Mouse (Mus musculus) heart, adult 2 months (tissue): Measurements from ENCODE around the gene Pola1. TPM values are rescaled to one million over a fixed set of nuclear protein-coding genes. Genes with fewer than 3 reads are reported as not detected.

ENCODE experiments used
- DNase-seq, 2 experiments: peaks; one replicate each; pipeline ENCODE4 v3.0.0; 2021
- H3K27ac ChIP-seq: fragments of 200-600 bp; 2 replicates; pipeline ENCODE4 v1.8.1; 2022
- H3K27me3 ChIP-seq: fragments of 200-500 bp; 2 replicates; pipeline ENCODE4 v1.6.1; 2012; ENCODE audit warnings: mild to moderate bottlenecking, low read length, inconsistent platforms, mixed read lengths; ENCODE audit not compliant: control insufficient read depth, insufficient read depth
- H3K36me3 ChIP-seq: fragments of 200-500 bp; 2 replicates; pipeline ENCODE4 v1.6.1; 2012; ENCODE audit warnings: low read length, inconsistent platforms; ENCODE audit not compliant: control insufficient read depth, insufficient read depth
- H3K4me1 ChIP-seq: fragments of 200-500 bp; 2 replicates; pipeline ENCODE4 v1.6.1; 2011; ENCODE audit warnings: low read length; ENCODE audit not compliant: control insufficient read depth, insufficient read depth
- H3K4me3 ChIP-seq: fragments of 200-600 bp; 2 replicates; pipeline ENCODE4 v1.8.1; 2022
- H3K79me2 ChIP-seq: fragments of 200-500 bp; replicated peaks from 2 replicates; pipeline ENCODE4 v1.6.1; 2012; ENCODE audit warnings: mild to moderate bottlenecking, inconsistent platforms, low read length, moderate library complexity, mixed read lengths; ENCODE audit not compliant: control insufficient read depth, insufficient read depth
- H3K9ac ChIP-seq: fragments of 200-500 bp; 2 replicates; pipeline ENCODE4 v1.6.1; 2012; ENCODE audit warnings: low read depth, mild to moderate bottlenecking, control low read depth, inconsistent platforms, low read length, mixed read lengths
- CTCF ChIP-seq: fragments of 200-600 bp; IDR thresholded peaks from 2 replicates; pipeline ENCODE4 v1.8.1; 2022; ENCODE audit warnings: antibody characterized with exemption, mild to moderate bottlenecking, moderate library complexity
- EP300 ChIP-seq: fragments of 200-500 bp; IDR thresholded peaks from 2 replicates; pipeline ENCODE4 v1.6.1; 2011; ENCODE audit warnings: low read depth, low read length, control low read depth; ENCODE audit not compliant: insufficient read depth
- POLR2A ChIP-seq: fragments of 200-500 bp; IDR thresholded peaks from 2 replicates; pipeline ENCODE4 v1.6.1; 2011; ENCODE audit warnings: mild to moderate bottlenecking, low read depth, low read length, control low read depth; ENCODE audit not compliant: insufficient read depth
- WGBS: fragments of 180-500 bp; shearing (Covaris S2); methylation state at CpG from one replicate; pipeline ENCODE4 v1.1.7; 2018; 5-methylcytosine and 5-hydroxymethylcytosine counted together
- intact Hi-C: fragments of 180-260 bp; cut with DNase I; formaldehyde crosslinking; loops from one replicate; pipeline ENCODE4 v1.15.1; 2025
- polyA plus RNA-seq: library from polyadenylated mRNA; depleted of rRNA; stranded (reverse); fragments of >200 nt; gene quantifications from 2 replicates; pipeline ENCODE4 v1.2.3, GENCODE M21; 2012
- total RNA-seq, 2 experiments: library from RNA; stranded (reverse); gene quantifications; 2 replicates each; pipeline ENCODE4 v1.2.3; 2021

Gene Pola1
- total and polyA plus RNA-seq, 3 experiments, result 0.43 to 6.0 (median 4.0) TPM

DNA sequence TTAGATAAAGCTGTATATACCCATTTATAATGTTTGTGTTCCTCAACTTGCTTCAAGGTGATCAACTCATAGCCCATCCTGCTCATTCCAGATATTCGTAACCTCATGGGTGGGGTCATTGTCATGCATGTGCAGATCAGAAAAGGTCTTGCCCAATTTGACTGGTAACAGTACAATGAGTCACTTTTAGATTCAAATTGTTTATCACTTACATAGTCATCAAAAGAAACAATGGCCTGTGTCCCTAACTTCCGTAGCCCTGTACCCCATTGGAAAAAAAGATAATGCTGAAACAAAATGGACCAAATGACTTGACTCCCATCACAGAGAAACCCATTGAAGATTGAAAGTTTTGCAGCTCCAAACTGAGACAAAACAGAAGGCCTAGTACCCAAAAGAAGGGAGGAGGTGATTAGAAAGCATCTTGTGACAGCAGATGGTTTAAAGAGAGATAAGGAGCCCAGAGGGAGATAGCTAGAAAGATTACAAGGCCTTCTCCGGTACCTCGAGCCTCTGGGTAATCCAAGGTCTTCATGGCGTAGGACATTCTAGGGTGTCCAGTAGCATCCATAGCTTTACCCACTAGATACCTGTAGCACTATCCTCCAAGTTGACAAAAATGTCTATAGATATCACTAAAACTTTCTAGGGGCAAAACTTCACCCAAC, 32.1 kb upstream of the Pola1 start:
- intact Hi-C loops, result no loop called here

DNA sequence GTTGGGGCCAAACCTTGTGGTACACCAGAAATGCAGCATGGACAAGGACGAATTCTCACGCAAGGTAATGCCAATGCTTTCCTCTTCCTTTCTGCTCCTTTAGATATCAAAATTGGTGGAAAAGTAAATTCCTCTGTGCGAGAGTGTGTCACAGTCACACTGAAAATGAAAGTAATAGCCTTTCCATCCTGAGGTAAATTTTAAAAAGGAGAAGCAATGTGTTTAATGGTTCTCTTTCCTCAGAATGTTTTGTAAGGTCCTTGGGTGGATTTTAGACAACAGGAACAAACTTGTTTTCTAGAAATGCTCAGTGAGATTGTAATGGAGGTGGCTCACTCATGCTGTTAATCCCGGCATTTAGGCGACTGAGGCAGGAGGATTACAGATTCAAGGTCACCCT, 23.2 kb upstream of the Pola1 start:
- no peaks in the 10 kb centered on the region for H3K36me3 ChIP-seq
- no peaks in the 10 kb centered on the region for H3K4me1 ChIP-seq
- WGBS, result 75% methylated on average over 5 of the region's 5 CpGs
- H3K27me3 ChIP-seq, result no peaks in the 10 kb centered on the region
- H3K4me3 ChIP-seq, result no peak overlapping the region
- H3K27ac ChIP-seq, result no peak overlapping the region
- DNase-seq, result no peak
- H3K79me2 ChIP-seq, result no peaks in the 10 kb centered on the region
- intact Hi-C loops, result no loop called here
- TF ChIP-seq CTCF, result no peak
- no peak for TF ChIP-seq POLR2A
- TF ChIP-seq EP300, result no peak
- H3K9ac ChIP-seq, result no peak overlapping the region

More for the DNA sequence above, 32.1 kb upstream of the Pola1 start:
- Histone ChIP-seq H3K4me3 (no peak overlapping the region), H3K27me3 (no peaks in the 10 kb centered on the region), H3K27ac (no peak overlapping the region), H3K4me1 (no peaks in the 10 kb centered on the region), H3K9ac (no peak overlapping the region), H3K79me2 (no peaks in the 10 kb centered on the region), H3K36me3 (no peaks in the 10 kb centered on the region)
- TF ChIP-seq CTCF (no peak), EP300 (no peak), POLR2A (no peak)
- WGBS, result 79% methylated on average over 5 of the region's 5 CpGs
- no peak for DNase-seq

DNA sequence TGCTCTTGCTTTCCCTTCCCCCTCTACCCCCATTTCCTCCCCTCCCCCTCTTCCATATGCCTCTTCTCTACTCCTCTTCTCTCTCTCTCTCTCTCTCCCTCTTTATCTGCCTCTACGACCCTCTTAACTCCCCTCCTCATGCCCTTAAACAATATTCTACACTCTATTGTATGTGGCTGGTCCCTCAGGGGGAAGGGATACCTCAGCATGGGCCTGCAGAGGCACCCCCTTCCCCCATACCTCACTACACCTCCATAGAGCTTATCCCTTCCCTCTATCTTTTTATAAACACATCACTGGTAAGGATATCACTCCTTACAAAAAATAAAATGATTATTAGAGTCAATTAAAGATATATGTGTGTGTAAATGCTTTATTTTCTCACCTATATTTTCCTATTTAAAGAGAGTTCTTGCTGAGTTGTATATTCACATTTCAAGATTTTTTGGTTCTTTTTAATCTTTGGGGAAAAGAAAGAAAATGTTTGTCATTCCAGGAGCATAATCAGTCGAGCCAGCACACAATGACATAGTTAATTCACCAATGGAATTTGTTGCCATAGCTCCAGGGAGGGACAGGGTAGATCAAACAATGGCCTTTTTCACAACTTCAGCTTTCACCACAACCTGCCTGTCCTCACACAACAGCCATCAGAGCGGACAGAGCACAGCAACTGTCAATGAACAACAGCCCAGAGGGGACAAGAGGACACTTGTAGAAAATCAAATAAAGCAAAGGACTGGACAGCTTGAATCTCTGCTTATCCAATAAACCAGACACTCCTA, 22.5 kb upstream of the Pola1 start, which contains the start of gene Pcyt1b:
TSS of gene Pcyt1b (plus strand) at position 646 of the 785 bp plus-strand sequence.
- Histone ChIP-seq H3K79me2 (no peaks in the 10 kb centered on the region), H3K4me1 (no peaks in the 10 kb centered on the region), H3K36me3 (no peaks in the 10 kb centered on the region), H3K27ac (no peak within 1 kb of the TSS), H3K4me3 (no peak within 1 kb of the TSS), H3K27me3 (no peaks in the 10 kb centered on the region), H3K9ac (no peak within 1 kb of the TSS)
- no peak for TF ChIP-seq POLR2A
- TF ChIP-seq CTCF, result no peak
- TF ChIP-seq EP300, result no peak
- WGBS, result 30% methylated on average over 3 of the region's 3 CpGs
- intact Hi-C loops, result no loop called here
- no peak for DNase-seq

DNA sequence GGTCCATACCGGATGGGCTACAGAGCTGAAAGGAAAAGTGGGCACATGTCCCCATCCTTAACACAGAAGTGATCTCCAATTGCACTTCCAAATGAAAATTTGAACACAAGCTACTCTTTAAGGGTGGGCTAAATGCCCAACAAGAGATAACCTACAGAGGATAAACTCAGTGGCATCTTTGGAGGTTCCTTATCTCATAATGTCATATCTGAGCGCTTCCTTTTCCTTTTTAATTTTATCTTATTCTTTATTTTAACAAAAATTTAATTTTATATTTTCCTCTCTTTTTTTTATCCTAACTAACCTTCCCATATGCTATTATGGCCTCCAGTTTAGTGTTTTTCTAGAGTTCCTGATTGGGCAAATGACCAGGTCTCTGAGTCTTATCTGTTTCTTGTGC, 18.8 kb upstream of the Pola1 start:
- Histone ChIP-seq H3K79me2 (no peaks in the 10 kb centered on the region), H3K36me3 (no peaks in the 10 kb centered on the region), H3K4me1 (no peaks in the 10 kb centered on the region), H3K9ac (no peak overlapping the region), H3K27me3 (no peaks in the 10 kb centered on the region), H3K4me3 (no peak overlapping the region), H3K27ac (no peak overlapping the region)
- no peak for DNase-seq
- 73% methylated on average over 2 of the region's 2 CpGs for WGBS
- TF ChIP-seq POLR2A (no peak), CTCF (no peak), EP300 (no peak)
- intact Hi-C loops, result no loop called here

DNA sequence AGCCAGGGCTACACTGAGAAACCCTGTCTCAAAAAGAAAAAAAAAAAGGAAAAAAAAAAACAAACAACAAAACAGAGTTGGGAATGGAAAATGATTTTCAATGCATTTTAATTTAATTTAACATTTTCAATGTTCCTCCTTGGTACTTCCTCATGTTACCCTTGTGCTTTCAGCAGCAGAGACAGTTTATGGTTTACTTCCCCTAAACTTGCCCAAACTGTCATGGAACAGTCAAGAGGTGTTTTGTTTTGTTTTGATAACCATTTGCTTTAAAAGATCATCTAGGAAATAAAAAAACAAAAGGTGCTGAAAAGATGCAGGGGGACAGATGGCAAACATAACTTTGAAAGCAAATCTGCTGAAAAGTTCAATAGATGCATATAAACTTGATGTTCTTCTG, 12.1 kb upstream of the Pola1 start:
- no peaks in the 10 kb centered on the region for H3K36me3 ChIP-seq

DNA sequence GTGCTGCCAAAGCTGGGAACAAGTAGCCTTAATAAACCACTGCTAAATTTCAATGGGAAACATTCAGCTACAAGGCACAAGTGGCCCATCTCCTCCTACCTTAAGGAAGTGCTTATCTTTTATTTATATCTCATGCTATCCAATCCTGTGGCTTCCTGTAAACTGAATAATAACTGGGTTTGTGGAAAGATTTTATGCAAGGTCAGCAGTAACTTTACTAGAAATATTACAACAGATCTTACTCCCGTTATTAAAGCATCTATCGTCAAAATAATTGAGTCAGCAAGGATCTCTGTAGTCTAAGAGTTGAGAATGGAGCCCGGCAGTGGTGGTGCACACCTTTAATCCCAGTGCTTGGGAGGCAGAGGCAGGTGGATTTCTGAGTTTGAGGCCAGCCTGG, 11.6 kb upstream of the Pola1 start:
- H3K27me3 ChIP-seq, result no peaks in the 10 kb centered on the region
- no peak for TF ChIP-seq POLR2A
- no peak for TF ChIP-seq EP300
- no peak for TF ChIP-seq CTCF
- no peak overlapping the region for H3K4me3 ChIP-seq
- WGBS, result 75% methylated on average over 3 of the region's 3 CpGs
- H3K79me2 ChIP-seq, result no peaks in the 10 kb centered on the region
- intact Hi-C loops, result no loop called here
- DNase-seq, result no peak
- no peak overlapping the region for H3K27ac ChIP-seq
- no peaks in the 10 kb centered on the region for H3K4me1 ChIP-seq
- no peak overlapping the region for H3K9ac ChIP-seq
- no peaks in the 10 kb centered on the region for H3K36me3 ChIP-seq

More for the DNA sequence above, 12.1 kb upstream of the Pola1 start:
- H3K4me3 ChIP-seq, result no peak overlapping the region
- no peaks in the 10 kb centered on the region for H3K4me1 ChIP-seq
- TF ChIP-seq POLR2A (no peak), CTCF (no peak), EP300 (no peak)
- intact Hi-C loops, result no loop called here
- no peak overlapping the region for H3K9ac ChIP-seq
- H3K27me3 ChIP-seq, result no peaks in the 10 kb centered on the region
- no peak for DNase-seq
- no peaks in the 10 kb centered on the region for H3K79me2 ChIP-seq
- no peak overlapping the region for H3K27ac ChIP-seq
